Mouse (Mus musculus): Measurements from ENCODE around the gene Zfp444.

DNA sequence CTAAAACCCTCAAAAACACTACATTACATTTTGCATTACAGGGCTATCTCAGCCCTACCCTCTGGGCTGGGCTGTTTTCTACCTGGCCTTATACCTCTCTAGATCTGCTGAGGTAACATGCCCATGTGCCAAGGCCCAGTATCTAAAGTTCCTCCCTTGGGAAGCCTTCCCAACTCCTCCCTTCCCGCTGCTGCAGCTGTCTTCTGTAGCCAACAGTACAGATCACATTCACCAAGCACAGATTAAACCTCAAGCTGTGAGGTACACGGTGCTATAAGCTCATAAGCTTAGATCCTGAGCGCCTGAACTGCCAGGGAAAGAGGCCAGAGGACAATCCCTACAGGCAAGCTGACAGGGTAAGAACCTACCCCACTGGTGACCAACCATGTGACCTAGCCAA, 20.0 kb upstream of the Zfp444 start:
- TF ChIP-seq EP300 (optimal IDR thresholded peaks at IDR 0.05) (no peak), CTCF (IDR thresholded peaks at IDR 0.05; ENCODE audit: low read depth) (no peak)

Measured in stomach, postnatal 0 days (tissue).